Mouse (Mus musculus) midbrain, embryonic 13.5 days (tissue): ENCODE measurements at regions not wholly inside any gene's neighbourhood (a gene's known extent, or its start where the extent isn't known, plus 50 kb on each side); places are given as distances from the start of the nearest gene placed in this dataset.

Experiments used
- ATAC-seq: fragments of 200-750 bp; cut with Nextera tagmentation; 2 replicates; pipeline ENCODE4 v1.8.0; 2017; ENCODE audit warnings: mild to moderate bottlenecking, moderate TSS enrichment, moderate library complexity
- H3K27ac ChIP-seq: fragments of 300-500 bp; sonication (generic); 2 replicates; pipeline ENCODE4 v1.5.1; 2015; ENCODE audit warnings: inconsistent platforms, mild to moderate bottlenecking, moderate library complexity
- H3K27me3 ChIP-seq: fragments of 300-500 bp; sonication (generic); 2 replicates; pipeline ENCODE4 v1.6.1; 2015; ENCODE audit warnings: mild to moderate bottlenecking, inconsistent platforms
- H3K36me3 ChIP-seq: fragments of 300-500 bp; sonication (generic); 2 replicates; pipeline ENCODE4 v1.6.1; 2015; ENCODE audit warnings: mild to moderate bottlenecking, inconsistent platforms
- H3K4me1 ChIP-seq: fragments of 300-500 bp; sonication (generic); replicated peaks from 2 replicates; pipeline ENCODE4 v1.6.1; 2015; ENCODE audit warnings: inconsistent platforms
- H3K4me2 ChIP-seq: fragments of 300-500 bp; sonication (generic); replicated peaks from 2 replicates; pipeline ENCODE4 v1.6.1; 2015; ENCODE audit warnings: moderate library complexity, mild to moderate bottlenecking, inconsistent platforms
- H3K4me3 ChIP-seq: fragments of 300-500 bp; sonication (generic); replicated peaks from 2 replicates; pipeline ENCODE4 v1.5.1; 2015; ENCODE audit warnings: mild to moderate bottlenecking, inconsistent platforms
- H3K9ac ChIP-seq: fragments of 300-500 bp; sonication (generic); replicated peaks from 2 replicates; pipeline ENCODE4 v1.6.1; 2015; ENCODE audit warnings: mild to moderate bottlenecking, inconsistent platforms
- H3K9me3 ChIP-seq: fragments of 300-500 bp; sonication (generic); 2 replicates; pipeline ENCODE4 v1.6.1; 2016; ENCODE audit warnings: mild to moderate bottlenecking, inconsistent platforms
- WGBS: fragments of 180-500 bp; shearing (Covaris S2); methylation state at CpG from one replicate; pipeline ENCODE4 v1.1.7; 2015; 5-methylcytosine and 5-hydroxymethylcytosine counted together

GRCm38 (mm10) chr3:104343096-104343495 is 122.9 kb upstream of the Magi3 start:
- ATAC-seq, result no peak; the same call in 1 of the 2 replicates
- 0 out of 2 replicates have a peak, but pooled peaks cover 7% of the 10 kb centered on the region for H3K4me1 ChIP-seq
- H3K36me3 ChIP-seq, result no peaks in the 10 kb centered on the region
- no peak overlapping the region for H3K4me2 ChIP-seq
- WGBS, result 74% methylated on average over 2 of the region's 2 CpGs
- no peak overlapping the region for H3K9ac ChIP-seq
- H3K9me3 ChIP-seq, result no peaks in the 10 kb centered on the region
- H3K27ac ChIP-seq, result no peak overlapping the region
- H3K27me3 ChIP-seq, result no peaks in the 10 kb centered on the region
- H3K4me3 ChIP-seq, result no peak overlapping the region

- Histone ChIP-seq H3K9ac (no peak overlapping the region), H3K27me3 (no peaks in the 10 kb centered on the region), H3K9me3 (no peaks in the 10 kb centered on the region), H3K4me1 (peaks cover 13% of the 10 kb centered on the region), H3K4me3 (no peak overlapping the region), H3K27ac (no peak overlapping the region), H3K36me3 (no peaks in the 10 kb centered on the region), H3K4me2 (no peak overlapping the region)
- 64% methylated on average over 6 of the region's 6 CpGs for WGBS
- no peak for ATAC-seq
Measured at GRCm38 (mm10) chr3:104342220-104342619, 122.0 kb upstream of the Magi3 start.

GRCm38 (mm10) chr3:104340331-104340730 is 120.2 kb upstream of the Magi3 start:
- 70% methylated on average over 2 of the region's 2 CpGs for WGBS

GRCm38 (mm10) chr3:104336867-104337266 is 116.7 kb upstream of the Magi3 start:
- Histone ChIP-seq H3K4me1 (peaks cover 26% of the 10 kb centered on the region), H3K9me3 (no peaks in the 10 kb centered on the region)
- ATAC-seq, result peak; percentile 62

More at GRCm38 (mm10) chr3:104340331-104340730, 120.2 kb upstream of the Magi3 start:
- ATAC-seq, result no peak
- Histone ChIP-seq H3K36me3 (no peaks in the 10 kb centered on the region), H3K9me3 (no peaks in the 10 kb centered on the region), H3K4me3 (no peak overlapping the region), H3K27me3 (no peaks in the 10 kb centered on the region), H3K27ac (no peak overlapping the region), H3K4me2 (no peak overlapping the region), H3K4me1 (peaks cover 24% of the 10 kb centered on the region), H3K9ac (no peak overlapping the region)

GRCm38 (mm10) chr3:104336308-104336707 is 116.1 kb upstream of the Magi3 start:
- no peak overlapping the region for H3K4me2 ChIP-seq
- H3K4me3 ChIP-seq, result no peak overlapping the region
- no peak overlapping the region for H3K9ac ChIP-seq
- ATAC-seq, result peak; percentile 53
- H3K36me3 ChIP-seq, result no peaks in the 10 kb centered on the region
- WGBS, result 47% methylated on average over 4 of the region's 4 CpGs
- H3K9me3 ChIP-seq, result no peaks in the 10 kb centered on the region
- peaks cover 25% of the 10 kb centered on the region for H3K4me1 ChIP-seq
- peak overlapping the region; percentile 55 for H3K27ac ChIP-seq
- H3K27me3 ChIP-seq, result no peaks in the 10 kb centered on the region

More at GRCm38 (mm10) chr3:104336867-104337266, 116.7 kb upstream of the Magi3 start:
- Histone ChIP-seq H3K9ac (no peak overlapping the region), H3K27me3 (no peaks in the 10 kb centered on the region), H3K36me3 (no peaks in the 10 kb centered on the region), H3K27ac (peak overlapping the region; percentile 55), H3K4me3 (no peak overlapping the region), H3K4me2 (no peak overlapping the region)
- 42% methylated on average over 5 of the region's 5 CpGs for WGBS

GRCm38 (mm10) chr3:104334760-104335159 is 114.6 kb upstream of the Magi3 start:
- WGBS, result 88% methylated on average over 7 of the region's 7 CpGs

GRCm38 (mm10) chr3:104333345-104333744 is 113.2 kb upstream of the Magi3 start:
- 75% methylated on average over 10 of the region's 10 CpGs for WGBS
- no peak overlapping the region for H3K9ac ChIP-seq
- no peak overlapping the region for H3K27ac ChIP-seq
- H3K27me3 ChIP-seq, result no peaks in the 10 kb centered on the region
- H3K4me1 ChIP-seq, result peaks cover 24% of the 10 kb centered on the region
- H3K36me3 ChIP-seq, result no peaks in the 10 kb centered on the region
- no peak for ATAC-seq
- H3K4me2 ChIP-seq, result no peak overlapping the region
- H3K9me3 ChIP-seq, result no peaks in the 10 kb centered on the region
- no peak overlapping the region for H3K4me3 ChIP-seq

More at GRCm38 (mm10) chr3:104334760-104335159, 114.6 kb upstream of the Magi3 start:
- H3K9ac ChIP-seq, result no peak overlapping the region
- H3K4me3 ChIP-seq, result no peak overlapping the region
- H3K4me2 ChIP-seq, result no peak overlapping the region
- H3K27ac ChIP-seq, result no peak overlapping the region
- H3K9me3 ChIP-seq, result no peaks in the 10 kb centered on the region
- no peaks in the 10 kb centered on the region for H3K27me3 ChIP-seq
- H3K4me1 ChIP-seq, result peaks cover 24% of the 10 kb centered on the region
- no peaks in the 10 kb centered on the region for H3K36me3 ChIP-seq
- no peak for ATAC-seq

- H3K36me3 ChIP-seq, result no peaks in the 10 kb centered on the region
- 84% methylated on average over 6 of the region's 6 CpGs for WGBS
- H3K9me3 ChIP-seq, result no peaks in the 10 kb centered on the region
- H3K4me3 ChIP-seq, result no peak overlapping the region
- H3K9ac ChIP-seq, result no peak overlapping the region
- no peaks in the 10 kb centered on the region for H3K27me3 ChIP-seq
- no peak overlapping the region for H3K27ac ChIP-seq
- no peak overlapping the region for H3K4me2 ChIP-seq
- no peak for ATAC-seq
- H3K4me1 ChIP-seq, result 0 out of 2 replicates have a peak, but pooled peaks cover 7% of the 10 kb centered on the region
Measured at GRCm38 (mm10) chr3:104330646-104331045, 110.5 kb upstream of the Magi3 start.

- no peaks in the 10 kb centered on the region for H3K9me3 ChIP-seq
- no peaks in the 10 kb centered on the region for H3K36me3 ChIP-seq
- no peak overlapping the region for H3K4me3 ChIP-seq
- no peak for ATAC-seq
- no peak overlapping the region for H3K9ac ChIP-seq
- no peak overlapping the region for H3K4me2 ChIP-seq
- no peak overlapping the region for H3K27ac ChIP-seq
- no peaks in the 10 kb centered on the region for H3K4me1 ChIP-seq
- H3K27me3 ChIP-seq, result no peaks in the 10 kb centered on the region
- 91% methylated on average over 1 of the region's 1 CpGs for WGBS
Measured at GRCm38 (mm10) chr3:104327829-104328228, 107.7 kb upstream of the Magi3 start.

GRCm38 (mm10) chr3:104327034-104327729 is 107.0 kb upstream of the Magi3 start:
- no peaks in the 10 kb centered on the region for H3K9me3 ChIP-seq
- H3K27ac ChIP-seq, result no peak overlapping the region
- H3K4me1 ChIP-seq, result no peaks in the 10 kb centered on the region
- no peak overlapping the region for H3K4me3 ChIP-seq
- no peaks in the 10 kb centered on the region for H3K36me3 ChIP-seq
- H3K9ac ChIP-seq, result no peak overlapping the region
- H3K27me3 ChIP-seq, result no peaks in the 10 kb centered on the region
- WGBS, result 87% methylated on average over 12 of the region's 12 CpGs
- no peak for ATAC-seq
- H3K4me2 ChIP-seq, result no peak overlapping the region

- H3K4me2 ChIP-seq, result no peak overlapping the region
- no peak for ATAC-seq
- H3K36me3 ChIP-seq, result no peaks in the 10 kb centered on the region
- H3K4me3 ChIP-seq, result no peak overlapping the region
- peaks cover 11% of the 10 kb centered on the region for H3K4me1 ChIP-seq
- H3K9ac ChIP-seq, result no peak overlapping the region
- WGBS, result 80% methylated on average over 2 of the region's 2 CpGs
- H3K27ac ChIP-seq, result no peak overlapping the region
- no peaks in the 10 kb centered on the region for H3K27me3 ChIP-seq
- H3K9me3 ChIP-seq, result no peaks in the 10 kb centered on the region
Measured at GRCm38 (mm10) chr3:104322591-104322990, 102.4 kb upstream of the Magi3 start.

GRCm38 (mm10) chr3:104320404-104320803 is 100.2 kb upstream of the Magi3 start:
- peaks cover 11% of the 10 kb centered on the region for H3K4me1 ChIP-seq
- no peaks in the 10 kb centered on the region for H3K27me3 ChIP-seq
- no peak overlapping the region for H3K4me2 ChIP-seq
- H3K9me3 ChIP-seq, result no peaks in the 10 kb centered on the region
- H3K36me3 ChIP-seq, result no peaks in the 10 kb centered on the region
- no peak for ATAC-seq
- no peak overlapping the region for H3K27ac ChIP-seq
- WGBS, result 74% methylated on average over 4 of the region's 4 CpGs
- H3K9ac ChIP-seq, result no peak overlapping the region
- H3K4me3 ChIP-seq, result no peak overlapping the region

GRCm38 (mm10) chr3:104319377-104319776 is 99.2 kb upstream of the Magi3 start:
- WGBS, result 21% methylated on average over 6 of the region's 6 CpGs
- Histone ChIP-seq H3K4me3 (no peak overlapping the region), H3K27ac (0 out of 2 replicates have a peak overlapping the region, but pooled peaks have one; percentile 44), H3K4me2 (no peak overlapping the region; the same call in 1 of the 2 replicates), H3K9me3 (no peaks in the 10 kb centered on the region), H3K4me1 (peaks cover 11% of the 10 kb centered on the region), H3K27me3 (no peaks in the 10 kb centered on the region), H3K9ac (no peak overlapping the region), H3K36me3 (no peaks in the 10 kb centered on the region)
- ATAC-seq, result peak; percentile 74
